Mouse (Mus musculus): ENCODE measurements around the gene Homer1. TPM values are rescaled to one million over a fixed set of nuclear protein-coding genes. Genes with fewer than 3 reads are reported as not detected.

The Homer1 gene
- polyA plus RNA-seq, 1 experiment from 2014 or later = 1.7 TPM

GRCm38 (mm10) chr13:93429205-93429604 is 129.8 kb downstream of the Homer1 start:
- Histone ChIP-seq H3K27ac (ENCODE audit: low read length) (peak overlapping the region; percentile 96), H3K4me1 (ENCODE audit: control insufficient read depth, low read depth, low read length) (peaks cover 31% of the 10 kb centered on the region), H3K27me3 (ENCODE audit: control insufficient read depth, insufficient read depth, low read depth, low read length) (no peaks in the 10 kb centered on the region), H3K9ac (ENCODE audit: low read depth, low read length) (0 out of 2 replicates have a peak overlapping the region, but pooled peaks have one; percentile 54), H3K9me3 (replicated peaks; ENCODE audit: control insufficient read depth, low read length) (no peaks in the 10 kb centered on the region), H3K4me2 (ENCODE audit: low read depth, low read length) (0 out of 2 replicates have a peak overlapping the region, but pooled peaks have one; percentile 57), H3K36me3 (ENCODE audit: control insufficient read depth, insufficient read depth) (peaks cover 6% of the 10 kb centered on the region), H3K4me3 (ENCODE audit: low read depth, low read length) (no peak overlapping the region)
- WGBS (ENCODE audit: insufficient replicate concordance) = 97% methylated on average over 1 of the region's 1 CpGs
- ATAC-seq (ENCODE audit: low read depth) = no peak

GRCm38 (mm10) chr13:93440167-93440566 is 140.7 kb downstream of the Homer1 start:
- no peaks in the 10 kb centered on the region for H3K9me3 ChIP-seq (replicated peaks; ENCODE audit: control insufficient read depth, low read length)
- 85% methylated on average over 3 of the region's 3 CpGs for WGBS (ENCODE audit: insufficient replicate concordance)
- peaks cover 13% of the 10 kb centered on the region for H3K36me3 ChIP-seq (ENCODE audit: control insufficient read depth, insufficient read depth)
- H3K4me1 ChIP-seq (ENCODE audit: control insufficient read depth, low read depth, low read length) = no peaks in the 10 kb centered on the region; the same call in 1 of the 2 replicates
- H3K27ac ChIP-seq (ENCODE audit: low read length) = no peak overlapping the region
- H3K9ac ChIP-seq (ENCODE audit: low read depth, low read length) = no peak overlapping the region
- H3K4me3 ChIP-seq (ENCODE audit: low read depth, low read length) = no peak overlapping the region
- no peaks in the 10 kb centered on the region for H3K27me3 ChIP-seq (ENCODE audit: control insufficient read depth, insufficient read depth, low read depth, low read length)
- peak; percentile 30; the same call in 1 of the 2 replicates for ATAC-seq (ENCODE audit: low read depth)
- H3K4me2 ChIP-seq (ENCODE audit: low read depth, low read length) = no peak overlapping the region

- H3K9ac ChIP-seq (ENCODE audit: low read depth, low read length) = no peak overlapping the region
- peaks cover 17% of the 10 kb centered on the region for H3K36me3 ChIP-seq (ENCODE audit: control insufficient read depth, insufficient read depth)
- no peak overlapping the region for H3K27ac ChIP-seq (ENCODE audit: low read length)
- H3K4me3 ChIP-seq (ENCODE audit: low read depth, low read length) = no peak overlapping the region
- no peak overlapping the region for H3K4me2 ChIP-seq (ENCODE audit: low read depth, low read length)
- no peaks in the 10 kb centered on the region for H3K4me1 ChIP-seq (ENCODE audit: control insufficient read depth, low read depth, low read length)
- H3K27me3 ChIP-seq (ENCODE audit: control insufficient read depth, insufficient read depth, low read depth, low read length) = no peaks in the 10 kb centered on the region
- WGBS (ENCODE audit: insufficient replicate concordance) = 91% methylated on average over 6 of the region's 6 CpGs
- H3K9me3 ChIP-seq (replicated peaks; ENCODE audit: control insufficient read depth, low read length) = no peaks in the 10 kb centered on the region
- no peak for ATAC-seq (ENCODE audit: low read depth)
Measured at GRCm38 (mm10) chr13:93453275-93453674, 153.8 kb downstream of the Homer1 start.

Other genes with a start within 250 kb of the Homer1 start
- 0.06 and 0.15 TPM in 2 replicates for gene Cmya5, start 154.9 kb upstream of the Homer1 start, polyA plus RNA-seq (2015; fragmentation: Nextera tagmentation; extraction: Ambion mirVana)
- 30.3 and 30.8 TPM in 2 replicates for gene Tent2, start 107.2 kb upstream of the Homer1 start, polyA plus RNA-seq (2015; fragmentation: Nextera tagmentation; extraction: Ambion mirVana)
- gene Jmy, start 200.2 kb downstream of the Homer1 start, polyA plus RNA-seq (2015; fragmentation: Nextera tagmentation; extraction: Ambion mirVana) = 1.3 TPM in 2 replicates

Measured in liver, embryonic 16.5 days (tissue).